Mouse (Mus musculus) stomach, embryonic 14.5 days (tissue): ENCODE measurements at regions not wholly inside any gene's neighbourhood (a gene's known extent, or its start where the extent isn't known, plus 50 kb on each side); places are given as distances from the start of the nearest gene placed in this dataset.

ENCODE experiments used
- ATAC-seq: fragments of 200-750 bp; cut with Nextera tagmentation; 2 replicates; pipeline ENCODE4 v1.8.0; 2017; ENCODE audit warnings: low read depth, moderate TSS enrichment; ENCODE audit not compliant: insufficient number of reproducible peaks, insufficient read depth, low FRiP score
- H3K27ac ChIP-seq: fragments of 300-500 bp; sonication (generic); 2 replicates; pipeline ENCODE4 v1.5.1; 2014; ENCODE audit warnings: mild to moderate bottlenecking, low read length, moderate library complexity, mixed read lengths
- H3K27me3 ChIP-seq: fragments of 300-500 bp; sonication (generic); 2 replicates; pipeline ENCODE4 v1.6.1; 2014; ENCODE audit warnings: low read length, control low read depth, mixed read lengths; ENCODE audit not compliant: control insufficient read depth, insufficient read depth
- H3K36me3 ChIP-seq: fragments of 300-500 bp; sonication (generic); 2 replicates; pipeline ENCODE4 v1.6.1; 2014; ENCODE audit warnings: mild to moderate bottlenecking, control low read depth, low read length, moderate library complexity, mixed read lengths; ENCODE audit not compliant: control insufficient read depth, insufficient read depth
- H3K4me1 ChIP-seq: fragments of 300-500 bp; sonication (generic); 2 replicates; pipeline ENCODE4 v1.6.1; 2014; ENCODE audit warnings: low read length, control low read depth, mixed read lengths; ENCODE audit not compliant: control insufficient read depth, insufficient read depth
- H3K4me2 ChIP-seq: fragments of 300-500 bp; sonication (generic); replicated peaks from 2 replicates; pipeline ENCODE4 v1.6.1; 2014; ENCODE audit warnings: low read depth, low read length, control low read depth
- H3K4me3 ChIP-seq: fragments of 300-500 bp; sonication (generic); 2 replicates; pipeline ENCODE4 v1.5.1; 2014; ENCODE audit warnings: low read depth, low read length, control low read depth
- H3K9ac ChIP-seq: fragments of 300-500 bp; sonication (generic); replicated peaks from 2 replicates; pipeline ENCODE4 v1.6.1; 2014; ENCODE audit warnings: low read depth, mild to moderate bottlenecking, control low read depth, low read length, moderate library complexity, mixed read lengths
- H3K9me3 ChIP-seq: fragments of 300-500 bp; sonication (generic); 2 replicates; pipeline ENCODE4 v1.6.1; 2016; ENCODE audit warnings: low read depth, low read length, control low read depth; ENCODE audit not compliant: control insufficient read depth
- WGBS: fragments of 180-500 bp; shearing (Covaris S2); extraction: QIAGEN DNeasy Blood & Tissue Kit; methylation state at CpG from one replicate; pipeline ENCODE4 v1.1.7; 2014; 5-methylcytosine and 5-hydroxymethylcytosine counted together

GRCm38 (mm10) chr1:35400674-35401359, 551.0 kb downstream of the Plekhb2 start:
- Histone ChIP-seq H3K4me3 (no peak overlapping the region), H3K4me2 (no peak overlapping the region), H3K4me1 (no peaks in the 10 kb centered on the region), H3K27me3 (no peaks in the 10 kb centered on the region), H3K27ac (no peak overlapping the region), H3K9me3 (no peaks in the 10 kb centered on the region), H3K9ac (no peak overlapping the region), H3K36me3 (no peaks in the 10 kb centered on the region)
- WGBS = 82% methylated on average over 11 of the region's 11 CpGs
- ATAC-seq = no peak

- H3K27me3 ChIP-seq = no peaks in the 10 kb centered on the region
- 84% methylated on average over 4 of the region's 4 CpGs for WGBS
- H3K9ac ChIP-seq = no peak overlapping the region
- no peaks in the 10 kb centered on the region for H3K9me3 ChIP-seq
- H3K27ac ChIP-seq = no peak overlapping the region
- ATAC-seq = no peak
- H3K4me3 ChIP-seq = no peak overlapping the region
- H3K36me3 ChIP-seq = no peaks in the 10 kb centered on the region
- H3K4me2 ChIP-seq = no peak overlapping the region
- H3K4me1 ChIP-seq = no peaks in the 10 kb centered on the region
Observed at GRCm38 (mm10) chr1:35402995-35403394, 553.2 kb downstream of the Plekhb2 start.

- no peaks in the 10 kb centered on the region for H3K4me1 ChIP-seq
- H3K27ac ChIP-seq = no peak overlapping the region
- H3K4me2 ChIP-seq = no peak overlapping the region
- H3K36me3 ChIP-seq = no peaks in the 10 kb centered on the region
- no peaks in the 10 kb centered on the region for H3K27me3 ChIP-seq
- H3K9me3 ChIP-seq = no peaks in the 10 kb centered on the region
- H3K9ac ChIP-seq = no peak overlapping the region
- H3K4me3 ChIP-seq = no peak overlapping the region
- 81% methylated on average over 6 of the region's 6 CpGs for WGBS
- ATAC-seq = no peak
Observed at GRCm38 (mm10) chr1:35405418-35405817, 555.6 kb downstream of the Plekhb2 start.

- WGBS = 60% methylated on average over 1 of the region's 1 CpGs
- Histone ChIP-seq H3K27me3 (no peaks in the 10 kb centered on the region), H3K4me3 (no peak overlapping the region), H3K9ac (no peak overlapping the region), H3K9me3 (no peaks in the 10 kb centered on the region), H3K4me1 (no peaks in the 10 kb centered on the region), H3K4me2 (no peak overlapping the region), H3K36me3 (no peaks in the 10 kb centered on the region), H3K27ac (no peak overlapping the region)
- no peak for ATAC-seq
Observed at GRCm38 (mm10) chr1:35415646-35416045, 565.9 kb downstream of the Plekhb2 start.

- H3K27ac ChIP-seq = no peak overlapping the region
- no peaks in the 10 kb centered on the region for H3K36me3 ChIP-seq
- no peaks in the 10 kb centered on the region; the same call in 1 of the 2 replicates for H3K9me3 ChIP-seq
- no peak overlapping the region for H3K4me3 ChIP-seq
- 77% methylated on average over 8 of the region's 8 CpGs for WGBS
- H3K4me1 ChIP-seq = no peaks in the 10 kb centered on the region
- H3K9ac ChIP-seq = no peak overlapping the region
- ATAC-seq = no peak
- H3K4me2 ChIP-seq = no peak overlapping the region
- no peaks in the 10 kb centered on the region for H3K27me3 ChIP-seq
Observed at GRCm38 (mm10) chr1:35428126-35428840, 578.5 kb downstream of the Plekhb2 start.

GRCm38 (mm10) chr1:35429471-35429870, 579.7 kb downstream of the Plekhb2 start:
- H3K4me3 ChIP-seq = no peak overlapping the region

DNA sequence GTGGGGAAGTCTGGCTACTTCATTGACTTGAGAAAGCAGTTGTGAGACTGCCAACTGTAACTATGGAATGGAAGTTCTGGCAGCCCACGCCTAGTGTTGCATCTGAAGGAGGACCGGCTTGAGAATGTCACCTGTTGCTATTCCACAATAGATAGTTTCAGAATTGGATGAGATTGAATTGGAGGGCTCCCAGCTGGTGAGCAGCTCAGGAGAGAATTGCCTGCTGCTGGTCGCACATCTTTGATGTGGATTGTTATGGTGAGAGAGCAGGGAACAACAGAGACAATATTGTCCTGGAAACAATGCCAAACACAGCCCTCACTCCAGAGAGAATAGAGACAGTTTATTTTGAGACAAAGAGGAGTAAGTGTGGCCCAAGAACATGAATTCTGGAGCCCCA, 585.9 kb downstream of the Plekhb2 start:
- 84% methylated on average over 3 of the region's 3 CpGs for WGBS
- H3K36me3 ChIP-seq = no peaks in the 10 kb centered on the region
- H3K9ac ChIP-seq = no peak overlapping the region
- no peak for ATAC-seq
- H3K4me1 ChIP-seq = no peaks in the 10 kb centered on the region
- H3K9me3 ChIP-seq = no peaks in the 10 kb centered on the region; the same call in 1 of the 2 replicates
- H3K27ac ChIP-seq = no peak overlapping the region
- no peak overlapping the region for H3K4me2 ChIP-seq
- H3K27me3 ChIP-seq = no peaks in the 10 kb centered on the region
- no peak overlapping the region for H3K4me3 ChIP-seq

More at GRCm38 (mm10) chr1:35429471-35429870, 579.7 kb downstream of the Plekhb2 start:
- Histone ChIP-seq H3K4me1 (no peaks in the 10 kb centered on the region), H3K27ac (no peak overlapping the region), H3K36me3 (no peaks in the 10 kb centered on the region), H3K9me3 (no peaks in the 10 kb centered on the region; the same call in 1 of the 2 replicates), H3K4me2 (no peak overlapping the region), H3K27me3 (no peaks in the 10 kb centered on the region), H3K9ac (no peak overlapping the region)
- no peak for ATAC-seq
- WGBS = 78% methylated on average over 1 of the region's 1 CpGs

DNA sequence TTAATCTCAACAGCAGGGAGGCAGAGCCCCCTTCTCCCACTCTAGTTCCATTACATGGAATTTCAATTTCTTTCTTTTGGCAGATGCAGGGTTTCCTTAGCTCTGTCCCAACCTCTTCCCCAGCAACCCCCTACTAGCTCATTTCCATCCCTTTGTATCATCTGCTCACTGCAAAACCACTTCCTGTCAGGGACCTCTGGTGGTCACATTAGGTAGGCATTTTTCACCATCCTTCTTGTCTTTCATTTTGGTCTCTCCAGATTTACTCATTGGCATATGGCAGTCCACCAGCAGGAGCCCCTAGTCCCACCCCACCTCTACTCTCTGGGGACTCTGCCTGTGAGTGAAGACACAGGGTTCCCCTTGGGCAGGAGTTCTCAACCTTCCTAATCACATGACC, 597.6 kb downstream of the Plekhb2 start:
- H3K9me3 ChIP-seq = no peaks in the 10 kb centered on the region
- H3K27ac ChIP-seq = no peak overlapping the region
- H3K27me3 ChIP-seq = no peaks in the 10 kb centered on the region
- H3K9ac ChIP-seq = no peak overlapping the region
- H3K4me1 ChIP-seq = no peaks in the 10 kb centered on the region
- no peaks in the 10 kb centered on the region for H3K36me3 ChIP-seq
- no peak overlapping the region for H3K4me2 ChIP-seq
- no peak for ATAC-seq
- no peak overlapping the region for H3K4me3 ChIP-seq
